Mouse (Mus musculus): Measurements from ENCODE around the gene Elane. TPM values are rescaled to one million over a fixed set of nuclear protein-coding genes. Genes with fewer than 3 reads are reported as not detected.

Elane gene
- total and polyA plus RNA-seq, 3 experiments: 0.07 TPM; not detected in 2

- H3K27ac ChIP-seq (ENCODE audit: control insufficient read depth, low read depth, low read length): no peak overlapping the region
- H3K36me3 ChIP-seq (ENCODE audit: control insufficient read depth in 1 of 2, insufficient read depth in 2 of 2, low read length in 2 of 2): peaks cover 11 to 16% of the 10 kb centered on the region in 2 experiments
- peaks cover 29% of the 10 kb centered on the region for H3K79me2 ChIP-seq (ENCODE audit: control insufficient read depth, insufficient read depth, low read length, poor library complexity)
- TF ChIP-seq NRF1 (IDR thresholded peaks at IDR 0.05; ENCODE audit: insufficient read depth, low read depth, low read length, poor library complexity, severe bottlenecking) (no peak), POLR2A (IDR thresholded peaks at IDR 0.05; ENCODE audit: control insufficient read depth in 1 of 2, insufficient read depth in 1 of 2, low read depth in 1 of 2, low read length in 2 of 2, poor library complexity in 1 of 2) (0 out of 4 replicates have a peak, but pooled peaks of 1 of the 2 experiments have one; percentile 20), BHLHE40 (IDR thresholded peaks at IDR 0.05; ENCODE audit: borderline replicate concordance, low read depth, low read length) (no peak), TAL1 (IDR thresholded peaks at IDR 0.05; ENCODE audit: low read length) (no peak), SMC3 (IDR thresholded peaks at IDR 0.05; ENCODE audit: low read depth, low read length) (no peak), ZMIZ1 (IDR thresholded peaks at IDR 0.05; ENCODE audit: low read depth, low read length) (no peak), MAX (IDR thresholded peaks at IDR 0.05; ENCODE audit: low read length) (no peak), UBTF (IDR thresholded peaks at IDR 0.05; ENCODE audit: borderline replicate concordance, insufficient read depth, low read depth, low read length) (no peak), RCOR1 (IDR thresholded peaks at IDR 0.05; ENCODE audit: low read depth, low read length) (no peak), MXI1 (IDR thresholded peaks at IDR 0.05; ENCODE audit: low read depth, low read length) (no peak), MYC (IDR thresholded peaks at IDR 0.05; ENCODE audit: low read depth, low read length) (no peak), POLR2AphosphoS5 (IDR thresholded peaks at IDR 0.05; ENCODE audit: borderline replicate concordance, low read depth, low read length) (peak; percentile 16; the same call in 1 of the 2 replicates), CHD2 (IDR thresholded peaks at IDR 0.05; ENCODE audit: low read length) (no peak), ZNF384 (IDR thresholded peaks at IDR 0.05; ENCODE audit: low read depth, low read length) (no peak), HCFC1 (IDR thresholded peaks at IDR 0.05; ENCODE audit: low read depth, low read length) (no peak)
- no peaks in the 10 kb centered on the region for H3K27me3 ChIP-seq (ENCODE audit: control insufficient read depth in 1 of 2, insufficient read depth in 2 of 2, low read length in 2 of 2)
- no peak overlapping the region for H3K4me3 ChIP-seq (ENCODE audit: control insufficient read depth in 1 of 2, insufficient read depth in 1 of 2, low read depth in 2 of 2, low read length in 2 of 2)
- no peak for DNase-seq (ENCODE audit: low read depth, low spot score)
- H3K4me1 ChIP-seq (ENCODE audit: control insufficient read depth in 1 of 2, insufficient read depth in 2 of 2, low read length in 2 of 2): peaks cover 1 to 11% of the 10 kb centered on the region in 2 experiments; a peak in 2 of 4 replicates
- H3K9me3 ChIP-seq (replicated peaks; ENCODE audit: insufficient read depth, low read length): no peaks in the 10 kb centered on the region
- H3K9ac ChIP-seq (ENCODE audit: control insufficient read depth, low read depth, low read length, poor library complexity, severe bottlenecking): no peak overlapping the region
Observed at GRCm38 (mm10) chr10:79862049-79862788, 23.8 kb upstream of the Elane start.

- no peak for DNase-seq (ENCODE audit: low read depth, low spot score)
- TF ChIP-seq MAFK (IDR thresholded peaks at IDR 0.05; ENCODE audit: borderline replicate concordance, low read depth, low read length) (no peak), JUND (IDR thresholded peaks at IDR 0.05; ENCODE audit: low read depth, low read length) (no peak), ELF1 (IDR thresholded peaks at IDR 0.05; ENCODE audit: low read depth, low read length) (no peak), MYC (IDR thresholded peaks at IDR 0.05; ENCODE audit: low read depth, low read length) (no peak), GABPA (IDR thresholded peaks at IDR 0.05; ENCODE audit: low read depth, low read length) (no peak), UBTF (IDR thresholded peaks at IDR 0.05; ENCODE audit: borderline replicate concordance, insufficient read depth, low read depth, low read length) (no peak), ZNF384 (IDR thresholded peaks at IDR 0.05; ENCODE audit: low read depth, low read length) (no peak), USF2 (IDR thresholded peaks at IDR 0.05; ENCODE audit: borderline replicate concordance in 1 of 2, insufficient read depth in 1 of 2, low read depth in 1 of 2, low read length in 2 of 2) (no peak), NELFE (IDR thresholded peaks at IDR 0.05; ENCODE audit: low read depth, low read length) (no peak), TBP (IDR thresholded peaks at IDR 0.05; ENCODE audit: low read depth, low read length) (no peak), POLR2AphosphoS2 (IDR thresholded peaks at IDR 0.05; ENCODE audit: low read length) (no peak), CHD2 (IDR thresholded peaks at IDR 0.05; ENCODE audit: low read length) (no peak), MYB (IDR thresholded peaks at IDR 0.05; ENCODE audit: low read depth, low read length) (no peak), CTCF (IDR thresholded peaks at IDR 0.05 in 2 of 3, conservative IDR thresholded peaks at IDR 0.05 in 1 of 3; ENCODE audit: control insufficient read depth in 1 of 3, insufficient read depth in 1 of 3, low read depth in 2 of 3, low read length in 3 of 3, poor library complexity in 1 of 3, severe bottlenecking in 1 of 3) (no peak), SMC3 (IDR thresholded peaks at IDR 0.05; ENCODE audit: low read depth, low read length) (no peak)
Observed at GRCm38 (mm10) chr10:79862925-79863324, 23.1 kb upstream of the Elane start.

More at GRCm38 (mm10) chr10:79862925-79863324, 23.1 kb upstream of the Elane start:
- Histone ChIP-seq H3K79me2 (ENCODE audit: control insufficient read depth, insufficient read depth, low read length, poor library complexity) (peaks cover 22% of the 10 kb centered on the region), H3K4me1 (ENCODE audit: control insufficient read depth in 1 of 2, insufficient read depth in 2 of 2, low read length in 2 of 2) (peaks cover 0 to 4% of the 10 kb centered on the region in 2 experiments; a peak in 1 of 4 replicates), H3K27ac (ENCODE audit: control insufficient read depth, low read depth, low read length) (no peak overlapping the region), H3K9me3 (replicated peaks; ENCODE audit: insufficient read depth, low read length) (no peaks in the 10 kb centered on the region), H3K27me3 (ENCODE audit: control insufficient read depth in 1 of 2, insufficient read depth in 2 of 2, low read length in 2 of 2) (no peaks in the 10 kb centered on the region), H3K36me3 (ENCODE audit: control insufficient read depth in 1 of 2, insufficient read depth in 2 of 2, low read length in 2 of 2) (peaks cover 5 to 16% of the 10 kb centered on the region in 2 experiments), H3K4me3 (ENCODE audit: control insufficient read depth in 1 of 2, insufficient read depth in 1 of 2, low read depth in 2 of 2, low read length in 2 of 2) (no peak overlapping the region), H3K9ac (ENCODE audit: control insufficient read depth, low read depth, low read length, poor library complexity, severe bottlenecking) (no peak overlapping the region)
